Mouse (Mus musculus): Measurements from ENCODE around the gene Zbtb4. TPM values are rescaled to one million over a fixed set of nuclear protein-coding genes. Genes with fewer than 3 reads are reported as not detected.

Gene Zbtb4
- polyA plus RNA-seq, 1 experiment from 2014 or later: 2.7 TPM

GRCm38 (mm10) chr11:69803328-69803727, 37.6 kb downstream of the Zbtb4 start:
- H3K4me2 ChIP-seq: peak overlapping the region; percentile 98
- no peaks in the 10 kb centered on the region for H3K9me3 ChIP-seq
- H3K4me1 ChIP-seq: peaks cover 58% of the 10 kb centered on the region
- peak overlapping the region; percentile 39; the same call in 1 of the 2 replicates for H3K9ac ChIP-seq
- peak overlapping the region; percentile 56 for H3K4me3 ChIP-seq (replicated peaks)
- 2% methylated on average over 12 of the region's 12 CpGs for WGBS
- H3K27ac ChIP-seq: peak overlapping the region; percentile 61; the same call in 1 of the 2 replicates
- 0 out of 2 replicates have a peak, but pooled peaks have one; percentile 9 for ATAC-seq (ENCODE audit: insufficient read depth, low FRiP score, low read depth)
- peaks cover 6% of the 10 kb centered on the region; the same call in 1 of the 2 replicates for H3K27me3 ChIP-seq (replicated peaks)
- H3K36me3 ChIP-seq: no peaks in the 10 kb centered on the region

GRCm38 (mm10) chr11:69803786-69804651, 38.3 kb downstream of the Zbtb4 start:
- peak overlapping the region; percentile 61; the same call in 1 of the 2 replicates for H3K27ac ChIP-seq
- H3K4me2 ChIP-seq: peak overlapping the region; percentile 98
- H3K4me1 ChIP-seq: peaks cover 58% of the 10 kb centered on the region
- H3K9ac ChIP-seq: peak overlapping the region; percentile 39; the same call in 1 of the 2 replicates
- H3K36me3 ChIP-seq: no peaks in the 10 kb centered on the region
- 2% methylated on average over 60 of the region's 60 CpGs for WGBS
- H3K9me3 ChIP-seq: no peaks in the 10 kb centered on the region
- H3K27me3 ChIP-seq (replicated peaks): peaks cover 6% of the 10 kb centered on the region; the same call in 1 of the 2 replicates
- peak overlapping the region; percentile 56 for H3K4me3 ChIP-seq (replicated peaks)
- peak; percentile 48 for ATAC-seq (ENCODE audit: insufficient read depth, low FRiP score, low read depth)

- no peaks in the 10 kb centered on the region for H3K36me3 ChIP-seq
- H3K9ac ChIP-seq: no peak overlapping the region; the same call in 1 of the 2 replicates
- H3K4me1 ChIP-seq: peaks cover 52% of the 10 kb centered on the region
- H3K4me2 ChIP-seq: peak overlapping the region; percentile 98
- H3K27ac ChIP-seq: no peak overlapping the region; the same call in 1 of the 2 replicates
- no peaks in the 10 kb centered on the region for H3K9me3 ChIP-seq
- WGBS: 10% methylated on average over 12 of the region's 12 CpGs
- peaks cover 6% of the 10 kb centered on the region; the same call in 1 of the 2 replicates for H3K27me3 ChIP-seq (replicated peaks)
- no peak for ATAC-seq (ENCODE audit: insufficient read depth, low FRiP score, low read depth)
- peak overlapping the region; percentile 56 for H3K4me3 ChIP-seq (replicated peaks)
These were observed 38.9 kb downstream of the Zbtb4 start for GRCm38 (mm10) chr11:69804652-69804940.

GRCm38 (mm10) chr11:69804972-69805909, 39.5 kb downstream of the Zbtb4 start, which contains the start of gene Tmem102:
Gene Tmem102, minus strand, starts transcription at chr11:69805624.
- Histone ChIP-seq H3K9ac (no peak within 1 kb of the TSS; the same call in 1 of the 2 replicates), H3K27ac (no peak within 1 kb of the TSS; the same call in 1 of the 2 replicates), H3K4me2 (peak within 1 kb of the TSS; percentile 98), H3K9me3 (no peaks in the 10 kb centered on the region), H3K4me3 (replicated peaks) (peak within 1 kb of the TSS; percentile 56), H3K4me1 (peaks cover 46% of the 10 kb centered on the region), H3K36me3 (no peaks in the 10 kb centered on the region), H3K27me3 (replicated peaks) (peaks cover 6% of the 10 kb centered on the region; the same call in 1 of the 2 replicates)
- peak; percentile 33; the same call in 1 of the 2 replicates for ATAC-seq (ENCODE audit: insufficient read depth, low FRiP score, low read depth)
- 11% methylated on average over 29 of the region's 29 CpGs for WGBS

GRCm38 (mm10) chr11:69806378-69806777, 40.7 kb downstream of the Zbtb4 start:
- Histone ChIP-seq H3K4me3 (replicated peaks) (no peak overlapping the region), H3K36me3 (no peaks in the 10 kb centered on the region), H3K9me3 (no peaks in the 10 kb centered on the region), H3K27ac (no peak overlapping the region), H3K9ac (no peak overlapping the region), H3K4me2 (no peak overlapping the region), H3K27me3 (replicated peaks) (peaks cover 6% of the 10 kb centered on the region; the same call in 1 of the 2 replicates), H3K4me1 (peaks cover 35% of the 10 kb centered on the region)
- ATAC-seq (ENCODE audit: insufficient read depth, low FRiP score, low read depth): no peak
- 74% methylated on average over 4 of the region's 4 CpGs for WGBS

- no peaks in the 10 kb centered on the region for H3K36me3 ChIP-seq
- no peaks in the 10 kb centered on the region for H3K9me3 ChIP-seq
- 77% methylated on average over 2 of the region's 2 CpGs for WGBS
- no peak for ATAC-seq (ENCODE audit: insufficient read depth, low FRiP score, low read depth)
- H3K27me3 ChIP-seq (replicated peaks): peaks cover 6% of the 10 kb centered on the region; the same call in 1 of the 2 replicates
- H3K9ac ChIP-seq: no peak overlapping the region
- no peak overlapping the region for H3K4me2 ChIP-seq
- no peak overlapping the region for H3K4me3 ChIP-seq (replicated peaks)
- H3K27ac ChIP-seq: no peak overlapping the region
- H3K4me1 ChIP-seq: peaks cover 23% of the 10 kb centered on the region
These were observed 41.9 kb downstream of the Zbtb4 start for GRCm38 (mm10) chr11:69807641-69808040.

GRCm38 (mm10) chr11:69810280-69810679, 44.6 kb downstream of the Zbtb4 start:
- no peak for ATAC-seq (ENCODE audit: insufficient read depth, low FRiP score, low read depth)
- no peaks in the 10 kb centered on the region for H3K27me3 ChIP-seq (replicated peaks)
- no peaks in the 10 kb centered on the region for H3K9me3 ChIP-seq
- no peak overlapping the region for H3K9ac ChIP-seq
- H3K4me1 ChIP-seq: no peaks in the 10 kb centered on the region
- no peak overlapping the region for H3K4me3 ChIP-seq (replicated peaks)
- no peak overlapping the region for H3K27ac ChIP-seq
- H3K36me3 ChIP-seq: no peaks in the 10 kb centered on the region
- no peak overlapping the region for H3K4me2 ChIP-seq

GRCm38 (mm10) chr11:69815155-69815554, 49.4 kb downstream of the Zbtb4 start, which contains the start of gene Gm39566:
Gene Gm39566, minus strand, starts transcription at chr11:69815298.
- no peak for ATAC-seq (ENCODE audit: insufficient read depth, low FRiP score, low read depth)
- WGBS: 57% methylated on average over 10 of the region's 10 CpGs
- H3K9me3 ChIP-seq: no peaks in the 10 kb centered on the region
- no peaks in the 10 kb centered on the region for H3K4me1 ChIP-seq
- H3K27ac ChIP-seq: no peak within 1 kb of the TSS
- no peaks in the 10 kb centered on the region for H3K36me3 ChIP-seq
- no peak within 1 kb of the TSS for H3K9ac ChIP-seq
- H3K27me3 ChIP-seq (replicated peaks): no peaks in the 10 kb centered on the region
- H3K4me3 ChIP-seq (replicated peaks): no peak within 1 kb of the TSS
- no peak within 1 kb of the TSS for H3K4me2 ChIP-seq

GRCm38 (mm10) chr11:69816520-69816919, 50.8 kb downstream of the Zbtb4 start:
- 86% methylated on average over 12 of the region's 12 CpGs for WGBS
- H3K27ac ChIP-seq: no peak overlapping the region
- no peak overlapping the region for H3K9ac ChIP-seq
- H3K9me3 ChIP-seq: no peaks in the 10 kb centered on the region
- H3K36me3 ChIP-seq: no peaks in the 10 kb centered on the region
- H3K4me1 ChIP-seq: no peaks in the 10 kb centered on the region
- no peak overlapping the region for H3K4me3 ChIP-seq (replicated peaks)
- no peak for ATAC-seq (ENCODE audit: insufficient read depth, low FRiP score, low read depth)
- no peak overlapping the region for H3K4me2 ChIP-seq
- no peaks in the 10 kb centered on the region for H3K27me3 ChIP-seq (replicated peaks)

GRCm38 (mm10) chr11:69818365-69818764, 52.7 kb downstream of the Zbtb4 start, which contains the start of gene Spem2:
Gene Spem2, minus strand, starts transcription at chr11:69818465.
- WGBS: 85% methylated on average over 2 of the region's 2 CpGs
- H3K27ac ChIP-seq: no peak within 1 kb of the TSS
- no peak for ATAC-seq (ENCODE audit: insufficient read depth, low FRiP score, low read depth)
- no peaks in the 10 kb centered on the region for H3K4me1 ChIP-seq
- H3K27me3 ChIP-seq (replicated peaks): no peaks in the 10 kb centered on the region
- H3K4me3 ChIP-seq (replicated peaks): no peak within 1 kb of the TSS
- no peak within 1 kb of the TSS for H3K9ac ChIP-seq
- H3K9me3 ChIP-seq: no peaks in the 10 kb centered on the region
- H3K36me3 ChIP-seq: no peaks in the 10 kb centered on the region
- no peak within 1 kb of the TSS for H3K4me2 ChIP-seq

- ATAC-seq (ENCODE audit: insufficient read depth, low FRiP score, low read depth): no peak
- H3K36me3 ChIP-seq: no peaks in the 10 kb centered on the region
- no peaks in the 10 kb centered on the region for H3K9me3 ChIP-seq
- no peaks in the 10 kb centered on the region for H3K4me1 ChIP-seq
- H3K4me3 ChIP-seq (replicated peaks): no peak overlapping the region
- H3K27ac ChIP-seq: no peak overlapping the region
- 90% methylated on average over 8 of the region's 8 CpGs for WGBS
- H3K9ac ChIP-seq: no peak overlapping the region
- no peaks in the 10 kb centered on the region for H3K27me3 ChIP-seq (replicated peaks)
- H3K4me2 ChIP-seq: no peak overlapping the region
These were observed 53.2 kb downstream of the Zbtb4 start for GRCm38 (mm10) chr11:69818871-69819270.
